Mouse (Mus musculus): ENCODE measurements around the gene Ifngr2.

DNA sequence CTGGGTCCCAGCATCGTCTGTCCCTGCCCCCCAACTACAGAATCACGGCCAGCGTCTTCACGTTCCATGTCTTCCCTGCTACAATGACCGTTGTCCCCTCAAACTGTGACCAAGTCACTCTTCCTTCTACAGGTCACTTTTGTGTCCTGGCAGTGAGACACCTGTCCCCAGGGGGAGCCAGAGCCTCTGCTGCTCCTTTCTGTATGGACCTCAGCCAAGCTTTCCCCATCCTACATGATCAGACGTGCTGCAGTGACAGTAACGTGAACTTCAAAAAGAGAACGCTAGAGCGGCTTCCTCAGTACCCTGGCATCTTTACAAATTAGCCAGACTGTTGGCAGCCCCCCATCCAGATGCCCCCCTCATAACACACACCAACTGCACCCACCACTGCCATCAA is 18.3 kb upstream of the Ifngr2 start:
- TF ChIP-seq EP300 (IDR thresholded peaks at IDR 0.05; ENCODE audit: insufficient read depth, low read depth, low read length) (peak; percentile 50; the same call in 1 of the 2 replicates), POLR2A (IDR thresholded peaks at IDR 0.05; ENCODE audit: insufficient read depth, low read depth, low read length) (no peak), CTCF (IDR thresholded peaks at IDR 0.05) (peak; percentile 70)
